Mouse (Mus musculus) liver, adult 2 months (tissue): ENCODE data around the gene Eif2ak3.

Source experiments
- CTCF ChIP-seq: fragments of 200-500 bp; IDR thresholded peaks from 2 replicates; pipeline ENCODE4 v1.5.1; 2011; ENCODE audit warnings: low read depth, low read length, control low read depth
- POLR2A ChIP-seq: fragments of 200-500 bp; IDR thresholded peaks from 2 replicates; pipeline ENCODE4 v1.6.1; 2011; ENCODE audit warnings: low read length, control low read depth; ENCODE audit not compliant: insufficient read depth; ENCODE audit errors: extremely low read depth

- no peak for TF ChIP-seq POLR2A
- TF ChIP-seq CTCF: no peak
These were observed 109.0 kb downstream of the Eif2ak3 start for GRCm38 (mm10) chr6:70953274-70953673.
